Mouse (Mus musculus) lung, adult 2 months (tissue): ENCODE measurements around the gene Pitpnm3. TPM values are rescaled to one million over a fixed set of nuclear protein-coding genes. Genes with fewer than 3 reads are reported as not detected.

Experiments used
- DNase-seq: peaks from one replicate; pipeline ENCODE4 v3.0.0; 2022
- H3K4me1 ChIP-seq: fragments of 200-500 bp; 2 replicates; pipeline ENCODE4 v1.6.1; 2011; ENCODE audit warnings: low read length; ENCODE audit not compliant: control insufficient read depth, insufficient read depth
- H3K4me3 ChIP-seq: fragments of 200-500 bp; replicated peaks from 2 replicates; pipeline ENCODE3; 2011; ENCODE audit warnings: low read depth, mild to moderate bottlenecking, control low read depth, low read length; ENCODE audit errors: extremely low read depth
- CTCF ChIP-seq: fragments of 200-500 bp; IDR thresholded peaks from 2 replicates; pipeline ENCODE4 v1.5.1; 2011; ENCODE audit warnings: mild to moderate bottlenecking, low read length, control low read depth; ENCODE audit not compliant: insufficient read depth
- POLR2A ChIP-seq: fragments of 200-500 bp; IDR thresholded peaks from 2 replicates; pipeline ENCODE4 v1.6.1; 2011; ENCODE audit warnings: low read depth, mild to moderate bottlenecking, control low read depth, low read length, borderline replicate concordance; ENCODE audit errors: extremely low read depth
- WGBS: fragments of 180-500 bp; shearing (Covaris S2); methylation state at CpG from one replicate; pipeline ENCODE4 v1.1.7; 2018; 5-methylcytosine and 5-hydroxymethylcytosine counted together
- polyA plus RNA-seq: library from polyadenylated mRNA; depleted of rRNA; stranded (reverse); fragments of >200 nt; gene quantifications from 2 replicates; pipeline ENCODE4 v1.2.3, GENCODE M21; 2012

The Pitpnm3 gene
- polyA plus RNA-seq, 1 experiment: 30.0 TPM

DNA sequence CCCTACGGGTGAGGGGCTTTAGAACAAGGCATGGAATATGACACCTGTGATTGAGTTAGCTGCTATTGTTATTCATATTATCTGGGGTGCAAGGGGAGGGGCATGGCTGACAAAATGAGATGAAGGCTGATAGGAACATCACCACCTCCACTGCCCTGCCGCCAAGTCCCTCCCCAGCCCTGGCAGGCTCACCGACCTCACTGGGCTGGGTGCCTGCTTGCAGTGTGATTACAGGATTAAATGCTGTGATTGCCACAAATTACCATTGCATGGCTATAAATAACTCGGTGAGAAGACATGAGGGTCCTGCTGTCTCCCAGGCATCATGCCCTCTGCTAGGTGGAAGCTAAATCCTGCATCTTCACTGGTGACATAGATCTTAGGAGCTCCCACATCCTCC, 56.9 kb downstream of the Pitpnm3 start:
- DNase-seq: no peak
- TF ChIP-seq POLR2A (no peak), CTCF (no peak)
- 47% methylated on average over 4 of the region's 4 CpGs for WGBS
- Histone ChIP-seq H3K4me3 (no peak overlapping the region), H3K4me1 (0 out of 2 replicates have a peak, but pooled peaks cover 2% of the 10 kb centered on the region)

DNA sequence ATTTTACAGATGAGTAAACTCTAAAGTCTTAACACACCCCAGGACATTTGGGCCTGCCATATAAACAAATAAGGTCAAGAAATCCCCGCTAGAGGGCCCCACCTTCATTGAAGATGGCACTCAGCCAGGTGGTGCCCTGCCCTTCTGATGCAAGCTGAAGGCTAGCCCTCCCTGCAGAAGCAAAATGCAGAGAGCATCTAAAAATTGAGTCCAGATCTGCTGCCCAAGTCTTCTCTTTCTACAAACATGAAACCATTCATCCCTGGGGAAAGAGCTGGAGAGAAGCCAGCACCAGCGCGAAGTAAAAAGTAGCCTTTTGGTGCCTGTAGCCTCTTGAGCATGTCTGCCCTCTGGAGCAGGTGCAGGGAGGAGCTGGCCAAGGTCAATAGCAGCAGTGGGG, 57.5 kb downstream of the Pitpnm3 start:
- Histone ChIP-seq H3K4me3 (no peak overlapping the region), H3K4me1 (0 out of 2 replicates have a peak, but pooled peaks cover 2% of the 10 kb centered on the region)
- TF ChIP-seq CTCF: no peak
- no peak for TF ChIP-seq POLR2A
- no peak for DNase-seq
- WGBS: 32% methylated on average over 3 of the region's 3 CpGs

DNA sequence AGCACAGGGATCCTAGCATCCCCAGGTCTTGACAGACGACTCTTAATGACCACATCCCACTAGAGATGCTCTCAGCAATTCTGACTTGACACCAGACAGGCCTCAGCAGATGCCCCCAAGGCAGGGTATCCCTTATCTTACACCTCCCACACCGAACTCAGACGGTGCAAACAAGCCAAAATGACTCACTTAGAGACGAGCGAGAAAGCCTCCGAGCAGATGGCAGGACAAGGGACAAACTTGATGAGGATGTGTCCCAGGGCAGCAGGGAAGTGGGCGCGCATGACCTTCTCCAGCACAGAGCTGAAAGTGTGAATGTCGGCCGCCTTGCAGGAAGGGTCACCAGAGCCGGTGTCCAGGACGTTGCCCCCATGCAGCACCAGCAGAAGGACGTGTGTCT, 61.3 kb downstream of the Pitpnm3 start:
- Histone ChIP-seq H3K4me3 (no peak overlapping the region), H3K4me1 (no peaks in the 10 kb centered on the region)
- TF ChIP-seq CTCF: no peak
- no peak for TF ChIP-seq POLR2A
- WGBS: 70% methylated on average over 13 of the region's 13 CpGs
- DNase-seq: no peak

DNA sequence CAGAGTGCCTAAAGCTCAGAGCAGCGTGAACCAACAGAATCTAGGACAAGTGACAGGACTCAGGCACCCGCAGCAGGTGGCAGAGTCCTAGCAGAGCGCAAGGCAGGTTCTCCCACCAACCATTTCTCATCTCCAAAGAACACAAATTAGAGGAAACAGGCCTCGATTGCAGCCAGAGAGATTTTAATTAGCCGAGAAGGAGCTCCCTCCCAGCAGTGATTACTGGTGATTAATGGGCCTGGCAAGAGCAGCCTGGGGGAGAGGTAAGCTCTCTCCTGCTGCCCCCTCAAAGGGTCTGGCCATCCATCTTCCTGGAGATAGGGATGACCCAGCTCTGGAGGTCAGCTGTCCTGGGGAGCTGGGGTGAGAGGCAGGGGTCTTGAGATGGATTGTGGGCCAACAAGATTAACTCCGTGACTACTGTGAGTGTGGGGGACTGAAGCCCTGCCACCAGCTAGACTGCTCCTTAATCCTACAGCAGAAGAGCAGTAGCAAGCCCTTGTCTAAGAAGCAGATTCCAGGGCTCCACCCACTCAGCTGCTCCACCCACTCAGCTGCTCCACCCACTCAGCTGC, 63.2 kb downstream of the Pitpnm3 start:
- DNase-seq: no peak
- 56% methylated on average over 6 of the region's 6 CpGs for WGBS
- Histone ChIP-seq H3K4me3 (no peak overlapping the region), H3K4me1 (no peaks in the 10 kb centered on the region)
- TF ChIP-seq CTCF (no peak), POLR2A (no peak)

DNA sequence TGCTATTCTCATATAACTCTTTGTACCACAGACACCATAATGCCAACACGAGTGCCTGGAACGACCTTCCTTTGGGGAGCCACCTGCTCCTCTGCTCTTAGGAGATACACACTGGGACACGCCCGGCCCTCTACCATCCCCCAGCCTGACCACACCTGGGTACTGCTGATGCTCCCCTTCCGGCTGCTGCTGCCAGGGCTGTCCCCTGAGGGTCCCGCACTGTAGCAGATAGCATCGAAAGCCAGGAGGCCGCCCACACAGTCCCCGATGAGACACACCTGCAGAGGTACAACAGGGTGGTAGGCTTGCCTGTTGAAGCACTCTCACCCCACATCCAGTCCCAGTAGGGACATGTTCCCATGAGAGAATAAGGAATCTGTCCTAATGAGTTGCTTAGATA, 64.8 kb downstream of the Pitpnm3 start:
- Histone ChIP-seq H3K4me3 (no peak overlapping the region), H3K4me1 (no peaks in the 10 kb centered on the region)
- TF ChIP-seq CTCF (no peak), POLR2A (no peak)
- 84% methylated on average over 9 of the region's 9 CpGs for WGBS
- no peak for DNase-seq

DNA sequence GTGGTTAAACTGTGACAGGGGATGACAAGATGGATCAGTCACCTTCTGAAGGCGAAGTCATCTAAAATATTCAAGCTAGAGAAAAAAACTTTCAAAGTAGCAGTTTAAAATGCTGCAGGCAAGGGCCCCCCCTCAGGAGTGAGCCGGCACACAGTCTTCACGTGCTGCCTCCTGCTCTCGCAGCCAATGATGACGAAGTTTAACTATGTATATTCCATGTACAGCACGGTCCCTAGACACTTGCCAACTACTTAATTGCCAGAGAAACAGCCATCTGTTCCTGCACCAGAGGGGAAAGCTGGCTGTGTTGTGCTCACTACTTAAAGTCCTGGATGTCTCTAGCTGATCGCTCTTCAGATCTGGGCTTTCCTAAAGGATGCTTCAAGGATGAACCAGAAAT, 67.6 kb downstream of the Pitpnm3 start:
- WGBS: 71% methylated on average over 7 of the region's 7 CpGs

DNA sequence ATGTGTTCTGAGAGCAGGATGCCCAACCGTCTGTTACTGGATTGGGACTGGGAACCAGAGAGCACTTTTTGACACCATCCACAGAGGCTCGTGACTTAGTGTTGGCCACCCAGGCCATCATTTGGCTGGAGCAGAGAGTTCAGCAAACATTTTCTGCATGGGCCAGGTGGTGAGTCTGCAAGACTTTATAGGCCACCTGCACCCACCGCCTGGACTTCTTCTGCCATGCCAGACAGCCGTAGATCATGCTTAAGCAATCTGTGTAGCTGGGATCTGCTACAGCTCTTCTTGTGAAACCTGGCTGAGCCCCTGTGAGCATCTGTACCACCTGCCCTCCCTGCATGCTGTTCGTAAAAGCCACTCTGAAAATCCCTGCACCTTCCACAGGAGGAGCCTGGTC, 68.3 kb downstream of the Pitpnm3 start:
- Histone ChIP-seq H3K4me3 (no peak overlapping the region), H3K4me1 (no peaks in the 10 kb centered on the region)
- TF ChIP-seq CTCF: no peak
- WGBS: 86% methylated on average over 5 of the region's 5 CpGs
- no peak for DNase-seq

More for the DNA sequence above, 67.6 kb downstream of the Pitpnm3 start:
- TF ChIP-seq CTCF: no peak
- TF ChIP-seq POLR2A: no peak
- DNase-seq: no peak
- Histone ChIP-seq H3K4me3 (no peak overlapping the region), H3K4me1 (no peaks in the 10 kb centered on the region)

DNA sequence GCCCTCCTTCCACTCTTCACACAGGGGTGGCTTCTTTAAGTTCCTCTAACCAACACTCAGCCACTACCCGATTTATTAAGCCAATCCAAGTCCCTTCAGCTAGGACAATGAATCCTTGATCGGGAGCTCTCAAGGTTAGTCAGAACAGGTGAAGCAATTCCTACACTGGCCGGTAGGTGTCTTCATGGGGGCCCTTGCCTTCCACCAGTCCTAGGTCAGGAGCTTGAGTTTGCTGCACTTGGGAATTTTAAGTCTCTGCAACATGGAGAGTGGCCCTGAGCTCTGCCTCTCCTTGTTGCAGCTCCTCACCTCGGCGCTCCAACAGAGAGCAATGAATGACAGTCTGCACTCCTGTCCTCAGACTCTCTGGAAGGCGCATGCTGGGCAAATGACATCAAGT, 69.2 kb downstream of the Pitpnm3 start:
- Histone ChIP-seq H3K4me3 (no peak overlapping the region), H3K4me1 (no peaks in the 10 kb centered on the region)
- 40% methylated on average over 6 of the region's 6 CpGs for WGBS
- peak; percentile 43 for DNase-seq
- TF ChIP-seq CTCF (peak; percentile 70), POLR2A (no peak)

DNA sequence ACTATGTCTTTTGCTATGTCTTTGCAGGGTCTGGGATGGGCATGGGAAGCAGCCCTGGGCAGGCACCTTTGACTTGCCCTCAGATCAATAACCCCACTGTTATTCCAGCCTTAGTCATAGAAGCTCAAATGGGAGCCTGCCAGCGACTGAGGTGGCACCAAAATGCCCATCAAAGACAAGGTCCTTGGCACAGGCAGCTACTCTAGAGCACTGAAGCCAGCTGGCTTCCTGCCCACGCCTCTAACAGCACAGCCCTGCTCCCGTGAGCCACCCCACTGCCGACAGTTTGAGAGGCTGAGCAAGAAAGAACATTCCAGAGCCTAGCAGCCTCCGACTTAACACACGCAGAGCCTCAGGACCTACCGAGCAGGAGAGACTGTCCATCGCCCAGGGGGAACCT, 70.5 kb downstream of the Pitpnm3 start:
- no peak for TF ChIP-seq CTCF
- TF ChIP-seq POLR2A: no peak
- peak; percentile 46 for DNase-seq
- 49% methylated on average over 8 of the region's 8 CpGs for WGBS
- Histone ChIP-seq H3K4me1 (no peaks in the 10 kb centered on the region), H3K4me3 (no peak overlapping the region)

DNA sequence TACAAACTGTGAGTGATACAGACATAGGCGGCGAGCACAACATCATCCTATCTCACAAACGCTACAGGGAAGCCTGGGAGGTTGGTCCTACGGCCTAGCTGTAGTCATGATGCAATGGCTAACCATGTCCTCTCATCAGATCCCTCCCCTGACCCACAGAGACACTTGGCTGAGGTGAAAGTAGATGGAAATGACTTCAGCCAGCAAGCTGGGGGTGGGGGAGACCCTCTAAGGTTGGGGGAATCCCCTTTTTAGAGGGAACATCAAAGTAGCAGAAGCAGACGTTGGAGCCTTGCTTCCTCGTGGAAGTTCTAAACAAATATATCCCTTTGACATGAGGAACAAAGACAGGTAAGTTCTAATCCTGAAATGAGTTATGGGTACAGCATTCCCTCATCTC, 71.2 kb downstream of the Pitpnm3 start:
- DNase-seq: no peak
- WGBS: 76% methylated on average over 6 of the region's 6 CpGs
- no peak overlapping the region for H3K4me3 ChIP-seq
- no peak for TF ChIP-seq POLR2A
- TF ChIP-seq CTCF: no peak
- no peaks in the 10 kb centered on the region for H3K4me1 ChIP-seq
